Mouse (Mus musculus) layer of hippocampus, adult 8-10 months (tissue): ENCODE measurements around the gene Pah. TPM values are rescaled to one million over a fixed set of nuclear protein-coding genes. Genes with fewer than 3 reads are reported as not detected.

ENCODE experiments used
- DNase-seq, 2 experiments: peaks; one replicate each; pipeline ENCODE4 v3.0.0; 2022; ENCODE audit warnings: low spot score in 2 of 2
- total RNA-seq, 4 experiments: library from RNA; stranded (reverse); gene quantifications; 2 replicates each; pipeline ENCODE4 v1.2.4; 2022

Gene Pah
- total RNA-seq: not detected

DNA sequence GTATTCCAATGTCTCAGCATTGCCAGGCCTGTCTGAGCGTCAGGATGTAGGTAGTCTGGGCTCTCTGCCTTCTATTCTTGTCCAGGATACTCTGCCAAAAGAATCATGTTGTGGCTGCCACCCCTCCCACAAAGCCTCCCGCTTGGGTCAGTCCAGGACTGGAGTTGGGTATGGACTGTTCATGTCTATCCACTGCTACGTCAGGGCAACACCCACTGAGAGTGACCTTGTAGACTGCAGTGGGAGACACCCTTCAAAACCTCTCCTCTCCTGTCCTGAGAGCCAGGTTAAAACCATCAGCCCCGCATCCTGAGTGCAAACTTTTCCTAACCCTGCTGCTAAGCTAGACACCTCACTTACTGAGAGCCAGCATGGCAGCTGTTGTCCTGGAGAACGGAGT, at the start of gene Pah:
Gene Pah, plus strand, starts transcription at position 150 of the 400 bp plus-strand sequence.
- DNase-seq: no peak

DNA sequence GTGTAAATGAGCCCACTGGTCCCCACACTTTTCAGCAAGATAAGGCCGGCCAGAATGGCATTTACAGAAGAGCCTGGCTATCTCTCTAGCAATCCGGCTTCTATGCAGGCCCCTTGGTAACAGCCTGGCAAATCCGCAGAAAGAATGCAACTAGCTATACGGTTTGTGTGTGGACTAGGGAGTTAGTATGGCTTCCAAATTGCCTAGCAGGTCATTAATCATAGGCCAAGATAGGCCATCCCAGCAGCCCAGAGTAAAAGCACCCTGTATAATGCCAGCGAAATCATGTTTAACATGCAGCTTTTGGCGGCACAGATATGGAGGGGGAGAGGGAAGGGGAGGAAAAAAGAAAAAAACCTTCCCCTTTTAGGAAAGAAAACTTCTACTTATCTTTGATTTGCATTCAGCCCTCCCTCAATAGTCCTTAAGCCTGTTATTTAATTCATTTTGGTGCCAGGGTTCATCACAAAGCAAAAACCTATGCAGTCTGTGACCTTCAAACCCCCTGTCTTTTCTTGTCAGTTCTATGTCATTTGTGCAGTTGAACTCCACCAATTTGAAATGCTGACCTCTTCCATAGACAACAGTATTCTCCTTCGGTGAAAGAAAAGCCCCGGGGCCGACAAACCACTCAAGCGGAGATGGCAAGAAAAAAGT, 48.0 kb upstream of the Pah start:
- DNase-seq: no peak

DNA sequence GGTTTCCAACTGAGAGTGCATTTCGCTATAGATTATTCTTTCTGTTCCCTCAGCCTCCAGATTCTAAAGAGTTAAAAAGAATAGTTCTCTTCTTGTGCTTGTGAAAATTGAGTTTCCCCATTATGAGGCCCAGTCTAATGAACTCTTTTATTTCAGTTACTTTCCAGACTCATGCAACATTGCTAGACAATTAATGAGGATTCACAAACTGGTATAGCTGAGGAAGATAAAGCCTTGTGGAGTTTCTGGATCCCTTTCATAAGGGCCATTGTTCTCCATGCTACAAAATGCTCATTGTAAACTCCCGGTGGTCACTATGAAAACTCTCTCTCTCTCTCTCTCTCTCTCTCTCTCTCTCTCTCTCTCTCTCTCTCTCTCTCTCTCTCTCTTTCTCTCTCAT, 46.6 kb upstream of the Pah start:
- no peak for DNase-seq

- no peak for DNase-seq
Measured at GRCm38 (mm10) chr10:87477895-87478294, 43.7 kb upstream of the Pah start.

- no peak for DNase-seq
Measured at GRCm38 (mm10) chr10:87484831-87485720, 36.5 kb upstream of the Pah start.

DNA sequence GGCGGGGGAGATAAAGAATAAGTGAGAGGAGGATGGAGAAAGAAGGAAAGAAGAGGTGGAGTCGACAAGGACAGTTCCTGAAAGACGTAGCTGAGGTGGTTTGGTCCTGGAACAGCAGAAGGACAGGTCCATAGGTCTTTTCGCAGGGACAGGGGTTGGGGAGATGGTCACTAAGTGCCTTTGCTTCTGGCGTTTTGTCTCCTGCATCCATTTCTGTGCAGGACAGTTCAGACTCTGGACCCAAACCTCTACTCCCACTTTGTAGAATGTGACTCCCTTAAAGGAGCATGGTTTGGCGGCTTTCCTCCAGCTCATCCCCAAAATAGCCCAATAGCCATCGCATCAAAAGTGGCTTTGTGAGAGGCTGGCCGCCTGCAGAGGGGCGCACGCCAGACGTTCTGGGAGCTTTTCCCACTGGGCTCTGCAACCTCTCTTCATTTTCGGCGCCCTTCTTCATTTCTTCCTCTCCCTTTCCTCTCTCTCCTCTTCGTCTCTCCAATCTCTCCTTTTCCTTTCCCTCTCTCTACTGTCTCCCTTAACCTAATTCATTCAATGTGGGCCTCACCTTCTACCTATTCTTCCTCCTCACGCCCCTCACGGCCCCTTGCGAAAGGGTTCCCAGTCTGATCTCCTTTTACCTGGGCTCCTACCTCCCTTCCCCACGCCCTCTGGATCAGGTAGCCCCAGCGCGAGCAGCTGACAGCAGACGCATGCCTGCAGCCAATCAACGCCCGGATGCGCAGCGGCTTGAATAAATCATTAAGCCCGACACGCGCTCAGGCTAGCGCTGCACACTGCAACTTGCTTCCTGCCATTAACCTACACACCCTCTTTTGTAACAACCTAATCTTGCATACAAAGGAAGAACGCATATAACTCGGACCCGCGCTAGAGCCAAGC, 35.6 kb upstream of the Pah start:
- peak in 1 of 2 experiments; percentile 49 for DNase-seq

DNA sequence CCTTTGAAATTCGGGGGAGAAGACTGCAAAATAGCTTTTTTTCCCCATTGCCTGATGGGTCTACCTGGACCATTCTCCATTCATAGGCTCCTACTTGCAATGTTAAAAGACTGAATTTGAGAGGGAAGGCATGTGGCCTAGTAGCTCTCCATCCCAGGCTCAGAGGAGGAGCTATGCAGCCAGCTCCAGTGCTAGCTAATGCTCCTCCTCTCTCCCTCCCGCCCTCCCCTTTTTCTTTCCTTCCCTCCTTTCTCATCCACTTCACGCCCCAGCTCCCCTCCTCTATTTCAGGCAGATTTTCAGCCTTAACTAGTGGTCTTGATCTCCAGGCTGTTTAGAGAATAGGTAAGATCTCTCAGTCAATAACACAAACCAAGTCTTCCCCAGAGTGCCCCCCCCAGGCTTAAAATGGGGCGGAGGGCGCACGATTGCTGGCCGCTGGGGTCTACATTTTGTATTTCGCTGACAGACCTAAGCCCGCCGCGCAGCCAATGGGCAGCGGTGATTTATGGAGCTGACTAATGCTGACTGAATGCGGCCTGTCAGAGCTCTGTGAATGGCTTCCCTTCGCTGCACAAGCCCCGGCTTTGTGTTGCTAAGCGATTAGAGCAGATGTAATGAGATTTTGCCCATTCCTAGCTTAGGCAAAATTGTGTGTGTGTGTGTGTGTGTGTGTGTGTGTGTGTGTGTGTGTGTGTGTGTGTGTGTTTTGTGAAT, 33.0 kb upstream of the Pah start:
- peak in 1 of 2 experiments; percentile 46 for DNase-seq

DNA sequence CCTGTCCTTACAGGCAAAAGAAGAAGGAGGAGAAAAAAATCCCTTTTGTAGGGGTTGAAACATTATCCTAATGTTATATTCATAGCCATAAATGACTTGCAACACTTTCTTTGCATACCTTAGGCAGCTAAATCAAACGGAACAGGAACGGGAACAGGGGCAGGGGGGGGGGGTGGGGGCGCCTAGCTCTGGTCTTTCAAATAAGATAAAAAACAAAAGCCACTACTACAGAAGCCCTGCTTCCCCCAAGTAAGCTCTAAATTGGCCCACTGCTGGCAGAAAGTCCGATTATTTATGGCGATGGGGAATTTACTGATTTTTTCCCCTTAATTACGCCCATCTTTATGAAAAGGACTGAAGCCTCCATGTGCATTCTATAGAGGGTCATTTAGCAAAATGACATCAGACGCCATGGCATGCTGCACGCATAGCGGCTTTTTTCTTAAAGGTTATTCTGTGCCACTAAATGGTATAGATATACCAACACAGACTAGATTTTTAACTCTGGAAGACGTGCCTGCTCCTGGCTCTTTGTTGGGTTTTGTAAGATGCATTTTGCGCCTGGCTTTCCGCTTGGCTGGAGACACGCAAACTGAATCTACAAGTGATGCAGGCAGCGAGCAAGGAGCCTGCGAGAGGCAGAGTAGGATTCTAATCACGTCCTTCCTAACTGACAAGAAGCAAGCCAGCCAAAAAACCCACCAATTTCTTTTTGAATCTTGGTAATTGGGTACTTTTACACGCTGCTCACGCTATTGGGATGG, 32.2 kb upstream of the Pah start:
- DNase-seq: peak; percentile 60 to 69

DNA sequence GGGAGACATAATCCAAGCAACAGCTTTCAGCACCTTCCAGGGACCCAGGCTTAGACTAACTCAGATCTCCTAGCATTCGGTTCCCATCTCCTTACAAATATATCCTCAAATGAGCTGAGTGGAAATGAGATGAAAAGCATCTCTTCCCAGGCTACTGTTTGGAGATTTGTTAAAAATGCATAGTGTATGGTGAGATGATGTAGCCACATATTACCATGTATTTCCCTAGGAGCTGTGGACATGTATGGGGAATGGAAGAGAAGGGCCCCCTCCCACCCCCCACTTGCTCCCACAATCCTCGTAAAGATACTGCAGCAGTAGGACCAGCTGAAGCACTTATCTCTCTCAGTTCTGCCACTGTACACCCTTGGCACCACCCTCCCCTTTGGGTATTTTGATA, 31.3 kb upstream of the Pah start:
- DNase-seq: no peak

GRCm38 (mm10) chr10:87491485-87492040, 30.0 kb upstream of the Pah start:
- DNase-seq: no peak

DNA sequence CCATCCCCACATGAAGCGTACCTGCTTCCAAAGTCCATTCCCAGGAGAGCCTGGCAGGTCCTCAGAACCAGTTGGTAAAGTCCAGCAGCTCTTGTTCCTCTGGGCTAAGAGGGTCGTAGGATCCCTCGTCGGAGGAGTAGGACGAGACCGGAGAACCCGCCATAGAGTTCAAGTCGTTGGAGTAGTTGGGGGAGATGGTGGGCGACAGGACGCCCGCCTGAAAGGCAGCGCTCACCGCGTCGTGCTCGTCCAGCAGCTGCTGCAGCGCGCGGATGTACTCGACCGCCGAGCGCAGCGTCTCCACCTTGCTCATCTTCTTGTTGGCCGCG, 29.3 kb upstream of the Pah start:
- no peak for DNase-seq

GRCm38 (mm10) chr10:87492661-87493551, 28.7 kb upstream of the Pah start:
- DNase-seq: peak; percentile 41 to 57

DNA sequence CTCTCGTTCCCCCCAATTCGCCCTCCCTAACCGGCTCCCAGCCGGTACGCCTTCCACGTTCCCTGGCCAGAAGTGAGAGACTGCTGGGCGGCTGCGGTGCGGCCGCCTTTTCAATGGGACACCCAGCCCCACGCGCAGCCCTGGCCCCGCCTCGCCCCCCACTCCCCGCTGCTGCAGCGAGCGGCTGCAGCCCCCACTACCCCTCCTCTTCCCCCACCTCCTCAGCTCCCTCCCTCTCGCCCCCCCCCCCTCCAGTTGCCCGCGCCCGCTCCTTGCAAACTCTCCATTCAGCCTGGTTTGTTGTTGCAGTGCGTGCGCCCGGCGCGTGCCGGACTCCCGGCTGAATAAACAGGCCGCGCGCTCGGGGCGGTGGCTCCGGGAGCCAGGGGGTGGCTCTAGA, 28.0 kb upstream of the Pah start, which contains the start of gene Ascl1:
Gene Ascl1, minus strand, starts transcription at position 85 of the 400 bp plus-strand sequence.
- DNase-seq: no peak

- DNase-seq: no peak
Measured at GRCm38 (mm10) chr10:87494176-87494575, 27.4 kb upstream of the Pah start.

GRCm38 (mm10) chr10:87494596-87494995, 27.0 kb upstream of the Pah start:
- DNase-seq: peak in 1 of 2 experiments; percentile 44

DNA sequence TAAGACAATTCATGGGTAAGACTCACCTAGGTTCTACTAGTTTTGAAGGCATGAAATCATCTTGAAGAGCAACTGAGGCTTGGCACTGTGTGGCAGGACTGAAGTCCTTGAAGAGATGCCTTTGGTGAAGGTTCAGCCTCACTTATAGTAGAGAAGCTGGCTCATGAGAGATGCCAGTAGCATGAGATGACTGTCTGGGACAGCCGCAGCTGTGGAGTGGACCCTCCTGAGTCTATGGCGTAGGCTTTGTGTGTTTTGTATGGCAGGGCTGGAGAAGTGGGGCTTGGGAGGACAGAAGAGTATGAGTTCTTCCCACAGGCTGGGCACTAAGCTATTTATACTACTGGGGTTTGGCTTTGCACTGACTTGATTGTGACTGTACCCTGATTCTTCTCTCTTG, 24.5 kb upstream of the Pah start:
- DNase-seq: no peak

- no peak for DNase-seq
Measured at GRCm38 (mm10) chr10:87500926-87501658, 20.5 kb upstream of the Pah start.

GRCm38 (mm10) chr10:87501659-87502042, 19.9 kb upstream of the Pah start:
- DNase-seq: no peak
